Mouse (Mus musculus): ENCODE data around the gene Gfod2. TPM values are rescaled to one million over a fixed set of nuclear protein-coding genes. Genes with fewer than 3 reads are reported as not detected.

Gfod2 gene
- 6.4 and 7.2 TPM in 2 replicates for polyA plus RNA-seq (2011; ENCODE audit: insufficient read depth, insufficient read length, low read depth, missing spikeins)

GRCm38 (mm10) chr8:105758277-105759108 lies at the start of gene Gfod2:
Gfod2 (minus strand) TSS chr8:105758664.
- Histone ChIP-seq H3K27ac (ENCODE audit: insufficient read depth, low read length) (no peak within 1 kb of the TSS), H3K4me3 (ENCODE audit: low read depth, low read length) (peak within 1 kb of the TSS; percentile 88), H3K36me3 (ENCODE audit: control insufficient read depth, insufficient read depth, low read length, poor library complexity, severe bottlenecking) (no peaks in the 10 kb centered on the region), H3K9ac (ENCODE audit: low read depth, poor library complexity, severe bottlenecking) (peak within 1 kb of the TSS; percentile 80), H3K4me1 (ENCODE audit: control insufficient read depth, insufficient read depth, low read length) (no peaks in the 10 kb centered on the region), H3K9me3 (replicated peaks; ENCODE audit: control insufficient read depth, insufficient read depth, low read length, poor library complexity, severe bottlenecking) (no peaks in the 10 kb centered on the region), H3K27me3 (ENCODE audit: control insufficient read depth, insufficient read depth, low read length, poor library complexity, severe bottlenecking) (no peaks in the 10 kb centered on the region)
- TF ChIP-seq EP300 (IDR thresholded peaks at IDR 0.05; ENCODE audit: insufficient read depth, low read depth, low read length) (no peak), CTCF (IDR thresholded peaks at IDR 0.05; ENCODE audit: low read depth, low read length) (no peak), POLR2A (IDR thresholded peaks at IDR 0.05; ENCODE audit: insufficient read depth, low read length) (peak; percentile 35)

DNA sequence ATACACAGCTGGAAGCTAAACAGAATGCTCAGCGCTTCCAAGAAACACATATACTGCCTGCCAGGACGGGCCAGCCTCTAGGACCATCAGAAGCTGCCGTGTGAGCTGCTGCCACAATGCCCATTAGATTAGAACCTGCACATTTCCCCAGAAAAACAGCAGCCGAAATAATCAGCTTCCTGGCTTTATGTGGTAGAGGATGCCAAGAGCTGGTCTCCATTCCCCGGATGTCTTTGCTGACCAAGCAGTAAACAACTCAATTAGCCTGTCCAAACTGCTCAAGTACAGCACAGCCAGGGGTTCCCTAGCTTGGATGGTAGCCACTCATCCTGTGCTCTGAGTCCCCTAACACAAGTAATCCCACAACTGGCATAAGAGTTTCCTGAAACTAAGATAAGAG lies 49.3 kb upstream of the Gfod2 start:
- H3K36me3 ChIP-seq (ENCODE audit: control insufficient read depth, insufficient read depth, low read length, poor library complexity, severe bottlenecking) = peaks cover 3% of the 10 kb centered on the region; the same call in 1 of the 2 replicates
- H3K9ac ChIP-seq (ENCODE audit: low read depth, poor library complexity, severe bottlenecking) = no peak overlapping the region
- H3K4me3 ChIP-seq (ENCODE audit: low read depth, low read length) = no peak overlapping the region
- no peaks in the 10 kb centered on the region for H3K4me1 ChIP-seq (ENCODE audit: control insufficient read depth, insufficient read depth, low read length)
- TF ChIP-seq EP300 (IDR thresholded peaks at IDR 0.05; ENCODE audit: insufficient read depth, low read depth, low read length) (no peak), POLR2A (IDR thresholded peaks at IDR 0.05; ENCODE audit: insufficient read depth, low read length) (no peak), CTCF (IDR thresholded peaks at IDR 0.05; ENCODE audit: low read depth, low read length) (no peak)
- H3K27ac ChIP-seq (ENCODE audit: insufficient read depth, low read length) = no peak overlapping the region
- no peaks in the 10 kb centered on the region for H3K9me3 ChIP-seq (replicated peaks; ENCODE audit: control insufficient read depth, insufficient read depth, low read length, poor library complexity, severe bottlenecking)
- no peaks in the 10 kb centered on the region for H3K27me3 ChIP-seq (ENCODE audit: control insufficient read depth, insufficient read depth, low read length, poor library complexity, severe bottlenecking)

GRCm38 (mm10) chr8:105805964-105806363 lies 47.5 kb upstream of the Gfod2 start:
- peaks cover 3% of the 10 kb centered on the region; the same call in 1 of the 2 replicates for H3K36me3 ChIP-seq (ENCODE audit: control insufficient read depth, insufficient read depth, low read length, poor library complexity, severe bottlenecking)
- H3K4me3 ChIP-seq (ENCODE audit: low read depth, low read length) = no peak overlapping the region
- H3K9ac ChIP-seq (ENCODE audit: low read depth, poor library complexity, severe bottlenecking) = no peak overlapping the region
- no peaks in the 10 kb centered on the region for H3K4me1 ChIP-seq (ENCODE audit: control insufficient read depth, insufficient read depth, low read length)
- no peak overlapping the region for H3K27ac ChIP-seq (ENCODE audit: insufficient read depth, low read length)
- no peaks in the 10 kb centered on the region for H3K27me3 ChIP-seq (ENCODE audit: control insufficient read depth, insufficient read depth, low read length, poor library complexity, severe bottlenecking)
- no peaks in the 10 kb centered on the region for H3K9me3 ChIP-seq (replicated peaks; ENCODE audit: control insufficient read depth, insufficient read depth, low read length, poor library complexity, severe bottlenecking)
- TF ChIP-seq POLR2A (IDR thresholded peaks at IDR 0.05; ENCODE audit: insufficient read depth, low read length) (no peak), EP300 (IDR thresholded peaks at IDR 0.05; ENCODE audit: insufficient read depth, low read depth, low read length) (no peak), CTCF (IDR thresholded peaks at IDR 0.05; ENCODE audit: low read depth, low read length) (no peak)

DNA sequence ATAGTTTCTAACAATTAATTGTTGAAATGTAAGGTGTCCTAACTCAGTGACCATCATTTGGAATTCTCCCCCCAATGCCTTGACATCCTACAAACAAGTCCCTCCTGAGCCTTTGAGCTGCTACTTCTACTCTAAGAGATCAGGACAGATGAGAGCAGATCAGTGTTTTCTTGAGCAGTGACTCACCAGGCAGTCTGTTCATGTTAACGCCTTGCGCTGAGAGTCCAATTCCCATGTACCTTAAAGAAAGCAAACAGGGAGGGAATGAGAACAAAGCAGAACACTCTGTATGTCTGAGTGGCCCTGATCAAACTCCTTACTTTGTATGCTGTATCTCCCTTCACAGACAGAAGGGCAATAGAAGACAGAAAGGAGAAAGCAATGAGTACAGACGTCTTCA lies 46.9 kb upstream of the Gfod2 start:
- Histone ChIP-seq H3K4me1 (ENCODE audit: control insufficient read depth, insufficient read depth, low read length) (no peaks in the 10 kb centered on the region), H3K9ac (ENCODE audit: low read depth, poor library complexity, severe bottlenecking) (no peak overlapping the region), H3K9me3 (replicated peaks; ENCODE audit: control insufficient read depth, insufficient read depth, low read length, poor library complexity, severe bottlenecking) (no peaks in the 10 kb centered on the region), H3K36me3 (ENCODE audit: control insufficient read depth, insufficient read depth, low read length, poor library complexity, severe bottlenecking) (peaks cover 3% of the 10 kb centered on the region; the same call in 1 of the 2 replicates), H3K4me3 (ENCODE audit: low read depth, low read length) (no peak overlapping the region), H3K27ac (ENCODE audit: insufficient read depth, low read length) (peak overlapping the region; percentile 65), H3K27me3 (ENCODE audit: control insufficient read depth, insufficient read depth, low read length, poor library complexity, severe bottlenecking) (no peaks in the 10 kb centered on the region)
- TF ChIP-seq CTCF (IDR thresholded peaks at IDR 0.05; ENCODE audit: low read depth, low read length) (no peak), EP300 (IDR thresholded peaks at IDR 0.05; ENCODE audit: insufficient read depth, low read depth, low read length) (no peak), POLR2A (IDR thresholded peaks at IDR 0.05; ENCODE audit: insufficient read depth, low read length) (no peak)

GRCm38 (mm10) chr8:105804797-105805196 lies 46.3 kb upstream of the Gfod2 start:
- no peaks in the 10 kb centered on the region for H3K4me1 ChIP-seq (ENCODE audit: control insufficient read depth, insufficient read depth, low read length)
- H3K4me3 ChIP-seq (ENCODE audit: low read depth, low read length) = no peak overlapping the region
- H3K36me3 ChIP-seq (ENCODE audit: control insufficient read depth, insufficient read depth, low read length, poor library complexity, severe bottlenecking) = peaks cover 3% of the 10 kb centered on the region; the same call in 1 of the 2 replicates
- no peak overlapping the region for H3K9ac ChIP-seq (ENCODE audit: low read depth, poor library complexity, severe bottlenecking)
- no peaks in the 10 kb centered on the region for H3K27me3 ChIP-seq (ENCODE audit: control insufficient read depth, insufficient read depth, low read length, poor library complexity, severe bottlenecking)
- H3K27ac ChIP-seq (ENCODE audit: insufficient read depth, low read length) = no peak overlapping the region; the same call in 1 of the 2 replicates
- TF ChIP-seq EP300 (IDR thresholded peaks at IDR 0.05; ENCODE audit: insufficient read depth, low read depth, low read length) (no peak), CTCF (IDR thresholded peaks at IDR 0.05; ENCODE audit: low read depth, low read length) (no peak), POLR2A (IDR thresholded peaks at IDR 0.05; ENCODE audit: insufficient read depth, low read length) (no peak)
- no peaks in the 10 kb centered on the region for H3K9me3 ChIP-seq (replicated peaks; ENCODE audit: control insufficient read depth, insufficient read depth, low read length, poor library complexity, severe bottlenecking)

Data from ES-Bruce4 (cell line).